Mouse (Mus musculus) testis, adult 2 months (tissue): Measurements from ENCODE around the gene March2. TPM values are rescaled to one million over a fixed set of nuclear protein-coding genes. Genes with fewer than 3 reads are reported as not detected.
"Not testable (repeated sequence)": the region's sequence is repeated elsewhere in the genome, so short reads cannot be mapped to it uniquely, and the experiment has no call there.

Experiments used
- H3K27ac ChIP-seq: fragments of 200-500 bp; 2 replicates; pipeline ENCODE4 v1.5.1; 2012; ENCODE audit warnings: low read depth, low read length; ENCODE audit not compliant: control insufficient read depth, insufficient read depth
- H3K27me3 ChIP-seq: fragments of 200-500 bp; 2 replicates; pipeline ENCODE4 v1.6.1; 2012; ENCODE audit warnings: mild to moderate bottlenecking, low read length, moderate library complexity; ENCODE audit not compliant: control insufficient read depth, insufficient read depth
- H3K36me3 ChIP-seq: fragments of 200-500 bp; 2 replicates; pipeline ENCODE4 v1.6.1; 2012; ENCODE audit warnings: mild to moderate bottlenecking, low read length; ENCODE audit not compliant: control insufficient read depth, insufficient read depth
- H3K4me1 ChIP-seq: fragments of 200-500 bp; 2 replicates; pipeline ENCODE4 v1.6.1; 2012; ENCODE audit warnings: low read length; ENCODE audit not compliant: control insufficient read depth, insufficient read depth
- H3K4me3 ChIP-seq: fragments of 200-500 bp; 2 replicates; pipeline ENCODE4 v1.5.1; 2012; ENCODE audit warnings: low read depth, mild to moderate bottlenecking, low read length, moderate library complexity, mixed read lengths; ENCODE audit not compliant: control insufficient read depth
- CTCF ChIP-seq: fragments of 200-500 bp; IDR thresholded peaks from 2 replicates; pipeline ENCODE4 v1.5.1; 2012; ENCODE audit warnings: low read depth, mild to moderate bottlenecking, inconsistent platforms, low read length, moderate library complexity; ENCODE audit not compliant: control insufficient read depth, insufficient read depth, insufficient replicate concordance
- POLR2A ChIP-seq: fragments of 200-500 bp; IDR thresholded peaks from 2 replicates; pipeline ENCODE4 v1.6.1; 2012; ENCODE audit warnings: low read depth, mild to moderate bottlenecking, inconsistent platforms, low read length, moderate library complexity; ENCODE audit not compliant: control insufficient read depth
- polyA plus RNA-seq: library from polyadenylated mRNA; depleted of rRNA; stranded (reverse); fragments of >200 nt; gene quantifications from 2 replicates; pipeline ENCODE4 v1.2.3, GENCODE M21; 2012

The March2 gene
- polyA plus RNA-seq, 1 experiment = 92.4 TPM

DNA sequence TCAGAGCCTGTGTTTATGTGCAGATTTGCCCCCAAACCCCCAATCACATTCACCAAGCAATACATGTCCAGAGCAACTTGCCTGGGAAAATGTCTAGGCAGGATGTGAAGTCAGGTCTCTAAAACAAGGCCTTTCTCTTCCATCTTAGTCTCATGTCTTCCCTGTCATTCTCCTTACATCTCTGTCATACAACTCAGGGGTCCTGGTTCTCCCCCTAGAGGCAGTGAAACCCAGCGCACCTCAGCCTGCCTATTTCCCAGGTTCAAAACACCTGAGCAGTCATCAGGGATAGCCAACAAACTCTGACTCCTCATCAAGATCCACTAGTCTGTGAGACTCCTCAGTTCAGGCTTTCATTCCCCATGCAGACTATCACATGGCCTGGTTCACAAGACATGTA, 36.2 kb upstream of the March2 start:
- no peak overlapping the region for H3K4me3 ChIP-seq
- no peak overlapping the region for H3K27ac ChIP-seq
- H3K4me1 ChIP-seq = peaks cover 14% of the 10 kb centered on the region
- H3K36me3 ChIP-seq = peaks cover 1% of the 10 kb centered on the region
- TF ChIP-seq CTCF = no peak
- no peak for TF ChIP-seq POLR2A
- H3K27me3 ChIP-seq = no peaks in the 10 kb centered on the region

DNA sequence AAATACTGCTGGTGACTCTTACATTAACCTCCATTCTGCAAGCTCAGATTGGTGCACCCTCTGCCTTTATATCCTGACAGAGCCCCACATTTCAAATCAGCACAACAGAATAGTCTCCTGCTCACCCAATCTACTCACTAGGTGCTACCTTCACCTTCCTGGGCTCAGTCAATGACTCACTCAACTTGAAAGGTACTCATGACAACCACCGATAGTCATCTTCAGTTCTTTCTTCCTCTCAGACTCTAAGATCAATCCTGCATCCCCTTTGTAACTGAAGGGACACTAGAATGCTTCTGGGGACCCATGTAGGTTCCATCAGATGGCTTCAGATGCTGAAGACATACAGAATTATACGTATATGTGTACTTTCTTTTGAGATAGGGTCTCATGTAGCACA, 33.8 kb upstream of the March2 start:
- H3K27me3 ChIP-seq = no peaks in the 10 kb centered on the region
- TF ChIP-seq CTCF (no peak), POLR2A (no peak)
- H3K4me1 ChIP-seq = peaks cover 10% of the 10 kb centered on the region
- no peak overlapping the region for H3K27ac ChIP-seq
- H3K36me3 ChIP-seq = peaks cover 3% of the 10 kb centered on the region
- H3K4me3 ChIP-seq = no peak overlapping the region

- Histone ChIP-seq H3K27ac (no peak overlapping the region), H3K36me3 (peaks cover 3% of the 10 kb centered on the region), H3K4me1 (peaks cover 8% of the 10 kb centered on the region), H3K27me3 (no peaks in the 10 kb centered on the region), H3K4me3 (no peak overlapping the region)
- no peak for TF ChIP-seq POLR2A
- no peak for TF ChIP-seq CTCF
Measured at GRCm38 (mm10) chr17:33751181-33751580, 32.7 kb upstream of the March2 start.

DNA sequence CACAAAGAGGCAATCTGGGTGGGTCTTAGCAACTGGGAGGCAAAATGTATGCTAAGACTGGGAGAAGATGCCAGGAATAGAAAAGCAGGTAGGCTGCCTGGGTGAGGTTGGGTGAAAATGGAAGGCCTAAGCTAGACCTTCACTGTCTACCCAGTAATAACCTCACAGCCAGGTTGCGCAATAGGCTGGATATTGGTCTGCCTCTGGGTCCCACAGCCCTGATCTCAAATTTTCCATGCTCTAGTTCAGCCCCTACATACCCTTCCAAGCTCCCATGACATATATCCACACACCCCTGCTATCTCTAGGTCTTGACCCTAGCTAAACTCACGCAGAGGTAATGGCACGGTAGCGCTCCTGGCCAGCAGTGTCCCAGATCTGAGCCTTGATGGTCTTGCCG, 31.0 kb upstream of the March2 start:
- Histone ChIP-seq H3K4me1 (no peaks in the 10 kb centered on the region), H3K27me3 (no peaks in the 10 kb centered on the region), H3K4me3 (no peak overlapping the region), H3K27ac (no peak overlapping the region; the same call in 1 of the 2 replicates), H3K36me3 (peaks cover 3% of the 10 kb centered on the region)
- no peak for TF ChIP-seq POLR2A
- no peak for TF ChIP-seq CTCF

- Histone ChIP-seq H3K36me3 (peaks cover 3% of the 10 kb centered on the region), H3K4me3 (no peak overlapping the region), H3K27ac (no peak overlapping the region), H3K4me1 (no peaks in the 10 kb centered on the region), H3K27me3 (no peaks in the 10 kb centered on the region)
- TF ChIP-seq CTCF (peak; percentile 28; the same call in 1 of the 2 replicates), POLR2A (no peak)
Measured at GRCm38 (mm10) chr17:33746011-33746410, 27.5 kb upstream of the March2 start.

GRCm38 (mm10) chr17:33744686-33745384, 26.4 kb upstream of the March2 start:
- Histone ChIP-seq H3K4me1 (no peaks in the 10 kb centered on the region), H3K27ac (no peak overlapping the region), H3K4me3 (no peak overlapping the region), H3K36me3 (peaks cover 3% of the 10 kb centered on the region), H3K27me3 (no peaks in the 10 kb centered on the region)
- no peak for TF ChIP-seq CTCF
- TF ChIP-seq POLR2A = no peak

GRCm38 (mm10) chr17:33742420-33742819, 23.9 kb upstream of the March2 start:
- Histone ChIP-seq H3K27ac (no peak overlapping the region), H3K36me3 (no peaks in the 10 kb centered on the region), H3K4me3 (no peak overlapping the region), H3K27me3 (no peaks in the 10 kb centered on the region), H3K4me1 (no peaks in the 10 kb centered on the region)
- no peak for TF ChIP-seq CTCF
- TF ChIP-seq POLR2A = no peak

- H3K4me1 ChIP-seq, H3K27ac ChIP-seq, H3K4me3 ChIP-seq: not testable (repeated sequence)
Measured at GRCm38 (mm10) chr17:33733526-33733925, 15.1 kb upstream of the March2 start.

DNA sequence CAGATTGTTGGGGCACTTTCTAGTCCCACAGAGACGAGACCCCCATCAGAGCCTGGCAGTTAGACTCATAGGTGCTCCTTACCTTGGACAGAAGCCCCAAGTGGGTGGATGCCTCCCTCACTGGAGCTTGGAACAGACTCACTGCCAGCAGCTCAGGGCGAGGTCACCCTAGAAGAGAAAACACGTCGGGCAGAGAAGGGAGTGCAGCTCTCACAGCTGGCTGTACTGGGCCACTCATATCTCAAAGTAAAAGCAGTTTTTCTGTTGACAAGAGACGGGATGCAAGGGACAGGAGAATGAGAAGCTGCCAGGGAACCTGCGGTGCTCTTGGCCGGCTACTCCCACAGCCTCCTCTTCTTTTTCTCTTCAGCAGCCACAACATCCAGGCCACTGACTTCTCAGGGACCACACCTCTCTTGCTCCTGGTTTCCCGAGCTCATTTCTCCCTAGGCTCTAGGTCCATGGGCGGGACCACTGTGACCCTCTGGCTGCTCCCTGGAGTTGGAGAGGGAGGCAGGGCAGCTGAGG, 14.2 kb upstream of the March2 start:
- H3K27me3 ChIP-seq, H3K36me3 ChIP-seq, H3K4me1 ChIP-seq, H3K27ac ChIP-seq, H3K4me3 ChIP-seq: not testable (repeated sequence)

More at GRCm38 (mm10) chr17:33733526-33733925, 15.1 kb upstream of the March2 start:
- not testable (repeated sequence) for H3K36me3 ChIP-seq, H3K27me3 ChIP-seq
